In genomic region chr11:120306366-120307131, GRCm38 (mm10) we compare ENCODE assay signal across 9 mouse cellular contexts. TPM values are rescaled to one million over a fixed set of nuclear protein-coding genes. Genes with fewer than 3 reads are reported as not detected.
DNase-seq lines count a peak whose midpoint lies in the region; ATAC-seq and TF ChIP-seq lines count a peak whose summit lies in the region.
"Had no signal": no experiment of that assay in that cellular context is flagged by ENCODE, and none has a peak within 500 bp of the region (broad histone marks: within the 10 kb centered on the region; RNA-seq: fewer than 3 reads in every experiment).

No protein-coding gene starts in this region.

- H3K27me3 ChIP-seq in intestine, embryonic 14.5 days (replicated peaks; ENCODE audit: control insufficient read depth, insufficient read depth, low read length) = no peaks in the 10 kb centered on the region
- no peaks in the 10 kb centered on the region for H3K27me3 ChIP-seq in intestine, postnatal 0 days (replicated peaks; ENCODE audit: control insufficient read depth, insufficient read depth, low read length)
- peaks cover 26% of the 10 kb centered on the region for H3K27me3 ChIP-seq in embryonic facial prominence, embryonic 10.5 days (replicated peaks; ENCODE audit: low read depth, poor library complexity, severe bottlenecking)
- 0 out of 2 replicates have a peak, but pooled peaks cover 4% of the 10 kb centered on the region for H3K27me3 ChIP-seq in forebrain, embryonic 14.5 days (replicated peaks; ENCODE audit: control insufficient read depth, insufficient read depth, low read length)
- peaks cover 50% of the 10 kb centered on the region for H3K27me3 ChIP-seq in liver, embryonic 15.5 days

- H3K27ac ChIP-seq in intestine, embryonic 14.5 days (ENCODE audit: low read depth) = no peak overlapping the region
- no peak overlapping the region for H3K27ac ChIP-seq in intestine, postnatal 0 days (ENCODE audit: low read depth, low read length)
- H3K27ac ChIP-seq in embryonic facial prominence, embryonic 10.5 days (replicated peaks) = peak overlapping the region; percentile 98
- no peak overlapping the region for H3K27ac ChIP-seq in forebrain, embryonic 14.5 days (ENCODE audit: low read depth, low read length)
- H3K27ac ChIP-seq in liver, embryonic 15.5 days (replicated peaks) = peak overlapping the region; percentile 78
- H3K27ac ChIP-seq: heart, adult 2 months had no signal

- no peaks in the 10 kb centered on the region for H3K36me3 ChIP-seq in intestine, embryonic 14.5 days (ENCODE audit: control insufficient read depth, insufficient read depth, low read length)
- H3K36me3 ChIP-seq in intestine, postnatal 0 days (ENCODE audit: control insufficient read depth, insufficient read depth) = no peaks in the 10 kb centered on the region
- H3K36me3 ChIP-seq in embryonic facial prominence, embryonic 10.5 days (replicated peaks) = no peaks in the 10 kb centered on the region; the same call in 1 of the 2 replicates
- H3K36me3 ChIP-seq in forebrain, embryonic 14.5 days (ENCODE audit: control insufficient read depth, insufficient read depth, low read length) = no peaks in the 10 kb centered on the region
- no peaks in the 10 kb centered on the region for H3K36me3 ChIP-seq in liver, embryonic 15.5 days (replicated peaks)

- peaks cover 33% of the 10 kb centered on the region for H3K4me1 ChIP-seq in intestine, embryonic 14.5 days (replicated peaks; ENCODE audit: control insufficient read depth, insufficient read depth, low read length)
- H3K4me1 ChIP-seq in intestine, postnatal 0 days (replicated peaks; ENCODE audit: control insufficient read depth, insufficient read depth, low read length) = peaks cover 12% of the 10 kb centered on the region
- H3K4me1 ChIP-seq in embryonic facial prominence, embryonic 10.5 days = peaks cover 80% of the 10 kb centered on the region
- peaks cover 28% of the 10 kb centered on the region for H3K4me1 ChIP-seq in forebrain, embryonic 14.5 days (ENCODE audit: control insufficient read depth, insufficient read depth, low read length)
- peaks cover 86% of the 10 kb centered on the region for H3K4me1 ChIP-seq in liver, embryonic 15.5 days (replicated peaks)

- no peak overlapping the region; the same call in 1 of the 2 replicates for H3K9ac ChIP-seq in intestine, embryonic 14.5 days (ENCODE audit: low read length)
- H3K9ac ChIP-seq in intestine, postnatal 0 days (ENCODE audit: low read depth, low read length) = no peak overlapping the region
- H3K9ac ChIP-seq in forebrain, embryonic 14.5 days (ENCODE audit: low read length) = 0 out of 2 replicates have a peak overlapping the region, but pooled peaks have one; percentile 2
- H3K9ac ChIP-seq in liver, embryonic 15.5 days = peak overlapping the region; percentile 76; the same call in 1 of the 2 replicates

- WGBS in intestine, embryonic 14.5 days = 57% methylated on average over 12 of the region's 12 CpGs
- 76% methylated on average over 12 of the region's 12 CpGs for WGBS in intestine, postnatal 0 days
- 46% methylated on average over 12 of the region's 12 CpGs for WGBS in embryonic facial prominence, embryonic 10.5 days
- 57% methylated on average over 11 of the region's 12 CpGs for WGBS in forebrain, embryonic 14.5 days
- 54% methylated on average over 12 of the region's 12 CpGs for WGBS in liver, embryonic 15.5 days (ENCODE audit: insufficient replicate concordance)

- no peak for DNase-seq in intestine, embryonic 14.5 days (ENCODE audit: low spot score)
- peak; percentile 10 for DNase-seq in embryonic facial prominence, embryonic 10.5 days (ENCODE audit: low spot score)
- no peak for DNase-seq in forebrain, embryonic 14.5 days (ENCODE audit: low spot score)
- DNase-seq in layer of hippocampus, adult 9-10 months (ENCODE audit: low spot score) = no peak
- no peak for DNase-seq in frontal cortex, adult 2 months (ENCODE audit: extremely low spot score in 1 of 2, low spot score in 1 of 2)
- DNase-seq in natural killer cell, adult 2 months (ENCODE audit: low spot score in 2 of 2) = no peak

- H3K4me3 ChIP-seq in intestine, embryonic 14.5 days (ENCODE audit: low read depth, low read length) = no peak overlapping the region
- no peak overlapping the region for H3K4me3 ChIP-seq in intestine, postnatal 0 days (ENCODE audit: low read depth, low read length)
- peak overlapping the region; percentile 67 for H3K4me3 ChIP-seq in embryonic facial prominence, embryonic 10.5 days
- H3K4me3 ChIP-seq in forebrain, embryonic 14.5 days (ENCODE audit: low read depth, low read length) = no peak overlapping the region
- H3K4me3 ChIP-seq in liver, embryonic 15.5 days (replicated peaks) = peak overlapping the region; percentile 70

- peak overlapping the region; percentile 76 for H3K4me2 ChIP-seq in intestine, embryonic 14.5 days (ENCODE audit: low read length)
- no peak overlapping the region for H3K4me2 ChIP-seq in intestine, postnatal 0 days (replicated peaks; ENCODE audit: low read depth)
- H3K4me2 ChIP-seq in forebrain, embryonic 14.5 days (ENCODE audit: low read length) = peak overlapping the region; percentile 56; the same call in 1 of the 2 replicates
- H3K4me2 ChIP-seq in liver, embryonic 15.5 days = peak overlapping the region; percentile 97

- no peak for ATAC-seq in intestine, embryonic 14.5 days (replicated peaks; ENCODE audit: low FRiP score, low TSS enrichment, low read depth)
- ATAC-seq in intestine, postnatal 0 days = no peak
- ATAC-seq in forebrain, embryonic 14.5 days = no peak
- ATAC-seq in liver, embryonic 15.5 days (ENCODE audit: insufficient read depth) = no peak

- no peaks in the 10 kb centered on the region for H3K9me3 ChIP-seq in intestine, embryonic 14.5 days (ENCODE audit: control insufficient read depth, low read length)
- H3K9me3 ChIP-seq in intestine, postnatal 0 days (ENCODE audit: control insufficient read depth) = no peaks in the 10 kb centered on the region
- no peaks in the 10 kb centered on the region for H3K9me3 ChIP-seq in embryonic facial prominence, embryonic 10.5 days
- no peaks in the 10 kb centered on the region for H3K9me3 ChIP-seq in forebrain, embryonic 14.5 days (replicated peaks; ENCODE audit: control insufficient read depth, low read length)
- no peaks in the 10 kb centered on the region for H3K9me3 ChIP-seq in liver, embryonic 15.5 days (replicated peaks)

- no peak for TF ChIP-seq CTCF in intestine, postnatal 0 days (IDR thresholded peaks at IDR 0.05; ENCODE audit: low read depth)

RNA-seq across cellular contexts. Expression of gene Actg1, which starts 41.8 kb away (rescaled TPM):
- 2,797 and 3,021 TPM in 2 replicates for polyA plus RNA-seq in intestine, embryonic 14.5 days (2014; fragmentation: Nextera tagmentation; extraction: Ambion mirVana)
- polyA plus RNA-seq in intestine, postnatal 0 days (2015; fragmentation: Nextera tagmentation; extraction: Ambion mirVana) = 1,513 and 1,605 TPM in 2 replicates
- polyA plus RNA-seq in embryonic facial prominence, embryonic 10.5 days (2016; fragmentation: Nextera tagmentation; extraction: Ambion mirVana) = 3,067 and 3,150 TPM in 2 replicates
- polyA plus RNA-seq in forebrain, embryonic 14.5 days (2014; fragmentation: Nextera tagmentation; extraction: Ambion mirVana) = 3,852 and 3,863 TPM in 2 replicates
- polyA plus RNA-seq in liver, embryonic 15.5 days (2015; fragmentation: Nextera tagmentation; extraction: Ambion mirVana) = 559 and 587 TPM in 2 replicates
- polyA plus RNA-seq in frontal cortex, adult 2 months (2012; rRNA removed) = 1,138 and 1,210 TPM in 2 replicates

RNA-seq across cellular contexts. Expression of gene Fscn2, which starts 54.8 kb away (rescaled TPM):
- polyA plus RNA-seq in intestine, embryonic 14.5 days (2014; fragmentation: Nextera tagmentation; extraction: Ambion mirVana) = 0.12 and 0.65 TPM in 2 replicates
- 0.14 and 0.16 TPM in 2 replicates for polyA plus RNA-seq in intestine, postnatal 0 days (2015; fragmentation: Nextera tagmentation; extraction: Ambion mirVana)
- 0.10 and 0.19 TPM in 2 replicates for polyA plus RNA-seq in embryonic facial prominence, embryonic 10.5 days (2016; fragmentation: Nextera tagmentation; extraction: Ambion mirVana)
- polyA plus RNA-seq in forebrain, embryonic 14.5 days (2014; fragmentation: Nextera tagmentation; extraction: Ambion mirVana) = 0.75 and 1.4 TPM in 2 replicates
- not detected in 2 replicates for polyA plus RNA-seq in liver, embryonic 15.5 days (2015; fragmentation: Nextera tagmentation; extraction: Ambion mirVana)
- polyA plus RNA-seq in frontal cortex, adult 2 months (2012; rRNA removed) = 0.67 and 0.82 TPM in 2 replicates

Comparison
In these comparisons a context has a peak if more than half of its experiments do, and no peak if none do; other contexts are left out.
1. H3K27ac ChIP-seq: peak in embryonic facial prominence, embryonic 10.5 days (single experiment) and liver, embryonic 15.5 days (single experiment); none in intestine, embryonic 14.5 days (single experiment), intestine, postnatal 0 days (single experiment) and forebrain, embryonic 14.5 days (single experiment).
2. H3K4me3 ChIP-seq: peak in embryonic facial prominence, embryonic 10.5 days (single experiment) and liver, embryonic 15.5 days (single experiment); none in intestine, embryonic 14.5 days (single experiment), intestine, postnatal 0 days (single experiment) and forebrain, embryonic 14.5 days (single experiment).
3. H3K9ac ChIP-seq: peak in forebrain, embryonic 14.5 days (single experiment) and liver, embryonic 15.5 days (single experiment); none in intestine, embryonic 14.5 days (single experiment) and intestine, postnatal 0 days (single experiment).